16 mouse cellular contexts compared by ENCODE assay signal in the genomic region with DNA sequence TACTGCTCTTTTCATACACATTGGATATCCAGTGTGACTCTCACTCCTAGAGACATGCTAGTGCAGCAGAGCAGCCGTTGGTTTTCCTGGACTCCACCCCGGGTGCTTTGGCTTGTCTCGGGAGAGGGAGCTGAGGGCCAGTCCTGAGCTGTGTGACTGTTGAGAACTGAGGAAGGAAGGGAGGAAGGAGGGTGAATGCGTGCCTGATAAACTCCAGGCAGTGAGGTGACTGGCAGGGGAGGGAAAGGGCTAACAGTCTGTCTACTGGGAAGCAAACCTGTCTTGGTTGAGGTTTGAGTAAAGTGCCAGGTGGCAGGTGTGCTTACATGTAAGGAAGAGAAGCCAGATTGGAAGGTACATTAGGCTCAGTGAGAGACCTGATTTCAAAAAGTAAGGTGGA.
"Had no signal": no experiment of that assay in that cellular context is flagged by ENCODE, and none has a peak within 500 bp of the region (broad histone marks: within the 10 kb centered on the region; RNA-seq: fewer than 3 reads in every experiment).

No protein-coding gene starts in this region.

- DNase-seq: heart, postnatal 10 days; heart, postnatal 14 days; heart, postnatal 36 days; heart, postnatal 4 days; kidney, adult 11 months; kidney, adult 18-20 months; kidney, adult 2 months; kidney, adult 8-10 months; kidney, adult 9 months; kidney, postnatal 10 days; kidney, postnatal 14 days; kidney, postnatal 25 days; kidney, postnatal 36 days; kidney, postnatal 4 days; layer of hippocampus, adult 9-11 months; layer of hippocampus, postnatal 36 days had no signal
